Mouse (Mus musculus) kidney, adult 2 months (tissue): ENCODE measurements around the gene Vps45.
"Not testable (repeated sequence)": the region's sequence is repeated elsewhere in the genome, so short reads cannot be mapped to it uniquely, and the experiment has no call there.

Experiments used
- CTCF ChIP-seq: fragments of 200-500 bp; conservative IDR thresholded peaks from 2 replicates; pipeline ENCODE4 v1.5.1; 2011; ENCODE audit warnings: low read depth, mild to moderate bottlenecking, control low read depth, low read length, moderate library complexity, mixed read lengths; ENCODE audit not compliant: insufficient read depth, insufficient read length
- POLR2A ChIP-seq: fragments of 200-500 bp; IDR thresholded peaks from one replicate; pipeline ENCODE4 v1.6.1; 2011; ENCODE audit warnings: low read depth, low read length, control low read depth

- TF ChIP-seq CTCF, POLR2A: not testable (repeated sequence)
These were observed 106.7 kb downstream of the Vps45 start for GRCm38 (mm10) chr3:95951566-95951965.
